Mouse (Mus musculus): Measurements from ENCODE around the gene Cox10. TPM values are rescaled to one million over a fixed set of nuclear protein-coding genes. Genes with fewer than 3 reads are reported as not detected.
A peak's percentile ranks its signal among the peaks of the same experiment; 100 is the strongest.

Gene Cox10
- polyA plus RNA-seq, 1 experiment from 2014 or later: 22.7 TPM

- Histone ChIP-seq H3K9ac (no peak overlapping the region), H3K36me3 (no peaks in the 10 kb centered on the region), H3K9me3 (no peaks in the 10 kb centered on the region), H3K27ac (replicated peaks) (0 out of 2 replicates have a peak overlapping the region, but pooled peaks have one; percentile 28), H3K4me1 (replicated peaks) (peaks cover 23% of the 10 kb centered on the region), H3K27me3 (no peaks in the 10 kb centered on the region), H3K4me3 (no peak overlapping the region), H3K4me2 (no peak overlapping the region)
- WGBS: 36% methylated on average over 5 of the region's 5 CpGs
- ATAC-seq (ENCODE audit: low read depth): no peak
Measured at GRCm38 (mm10) chr11:64018165-64018564, 61.1 kb downstream of the Cox10 start.

GRCm38 (mm10) chr11:64015309-64015708 lies 64.0 kb downstream of the Cox10 start:
- Histone ChIP-seq H3K36me3 (no peaks in the 10 kb centered on the region), H3K4me3 (no peak overlapping the region), H3K27ac (replicated peaks) (no peak overlapping the region), H3K27me3 (no peaks in the 10 kb centered on the region), H3K4me1 (replicated peaks) (peaks cover 21% of the 10 kb centered on the region), H3K4me2 (no peak overlapping the region), H3K9me3 (no peaks in the 10 kb centered on the region), H3K9ac (no peak overlapping the region)
- WGBS: 82% methylated on average over 6 of the region's 6 CpGs
- ATAC-seq (ENCODE audit: low read depth): no peak

- WGBS: 50% methylated on average over 22 of the region's 22 CpGs
- Histone ChIP-seq H3K9me3 (no peaks in the 10 kb centered on the region; the same call in 1 of the 2 replicates), H3K4me1 (replicated peaks) (peaks cover 13% of the 10 kb centered on the region), H3K4me2 (no peak overlapping the region), H3K36me3 (no peaks in the 10 kb centered on the region), H3K9ac (no peak overlapping the region), H3K27ac (replicated peaks) (no peak overlapping the region), H3K4me3 (no peak overlapping the region), H3K27me3 (no peaks in the 10 kb centered on the region)
- no peak for ATAC-seq (ENCODE audit: low read depth)
Measured at GRCm38 (mm10) chr11:64010724-64011496, 68.4 kb downstream of the Cox10 start.

GRCm38 (mm10) chr11:64004152-64004551 lies 75.1 kb downstream of the Cox10 start:
- no peaks in the 10 kb centered on the region; the same call in 1 of the 2 replicates for H3K9me3 ChIP-seq
- H3K36me3 ChIP-seq: no peaks in the 10 kb centered on the region
- no peak overlapping the region for H3K9ac ChIP-seq
- no peak overlapping the region for H3K4me2 ChIP-seq
- no peaks in the 10 kb centered on the region for H3K27me3 ChIP-seq
- no peak overlapping the region for H3K27ac ChIP-seq (replicated peaks)
- 88% methylated on average over 4 of the region's 4 CpGs for WGBS
- peaks cover 19% of the 10 kb centered on the region for H3K4me1 ChIP-seq (replicated peaks)
- no peak overlapping the region for H3K4me3 ChIP-seq
- no peak for ATAC-seq (ENCODE audit: low read depth)

GRCm38 (mm10) chr11:64003484-64003883 lies 75.8 kb downstream of the Cox10 start:
- H3K4me2 ChIP-seq: no peak overlapping the region

GRCm38 (mm10) chr11:64002629-64003028 lies 76.6 kb downstream of the Cox10 start:
- H3K27me3 ChIP-seq: no peaks in the 10 kb centered on the region
- no peak for ATAC-seq (ENCODE audit: low read depth)
- H3K4me1 ChIP-seq (replicated peaks): peaks cover 19% of the 10 kb centered on the region
- WGBS: 89% methylated on average over 2 of the region's 2 CpGs
- H3K9ac ChIP-seq: no peak overlapping the region
- H3K27ac ChIP-seq (replicated peaks): no peak overlapping the region
- no peaks in the 10 kb centered on the region; the same call in 1 of the 2 replicates for H3K9me3 ChIP-seq
- no peak overlapping the region for H3K4me2 ChIP-seq
- H3K4me3 ChIP-seq: no peak overlapping the region
- no peaks in the 10 kb centered on the region for H3K36me3 ChIP-seq

More at GRCm38 (mm10) chr11:64003484-64003883, 75.8 kb downstream of the Cox10 start:
- Histone ChIP-seq H3K9ac (no peak overlapping the region), H3K36me3 (no peaks in the 10 kb centered on the region), H3K4me3 (no peak overlapping the region), H3K27ac (replicated peaks) (no peak overlapping the region), H3K27me3 (no peaks in the 10 kb centered on the region), H3K4me1 (replicated peaks) (peaks cover 19% of the 10 kb centered on the region), H3K9me3 (no peaks in the 10 kb centered on the region; the same call in 1 of the 2 replicates)
- WGBS: 71% methylated on average over 3 of the region's 3 CpGs
- ATAC-seq (ENCODE audit: low read depth): no peak

GRCm38 (mm10) chr11:64001111-64001510 lies 78.2 kb downstream of the Cox10 start:
- 82% methylated on average over 2 of the region's 2 CpGs for WGBS
- no peak overlapping the region for H3K4me3 ChIP-seq
- H3K4me1 ChIP-seq (replicated peaks): peaks cover 19% of the 10 kb centered on the region
- H3K27ac ChIP-seq (replicated peaks): no peak overlapping the region
- H3K36me3 ChIP-seq: no peaks in the 10 kb centered on the region
- H3K4me2 ChIP-seq: no peak overlapping the region
- H3K27me3 ChIP-seq: no peaks in the 10 kb centered on the region
- no peaks in the 10 kb centered on the region for H3K9me3 ChIP-seq
- H3K9ac ChIP-seq: no peak overlapping the region
- ATAC-seq (ENCODE audit: low read depth): no peak

- no peak for ATAC-seq (ENCODE audit: low read depth)
- Histone ChIP-seq H3K27me3 (no peaks in the 10 kb centered on the region), H3K36me3 (no peaks in the 10 kb centered on the region), H3K9ac (no peak overlapping the region), H3K27ac (replicated peaks) (0 out of 2 replicates have a peak overlapping the region, but pooled peaks have one; percentile 38), H3K4me3 (no peak overlapping the region), H3K4me2 (no peak overlapping the region), H3K4me1 (replicated peaks) (peaks cover 19% of the 10 kb centered on the region), H3K9me3 (no peaks in the 10 kb centered on the region)
- WGBS: 68% methylated on average over 5 of the region's 5 CpGs
Measured at GRCm38 (mm10) chr11:64000200-64000794, 79.0 kb downstream of the Cox10 start.

GRCm38 (mm10) chr11:63999431-63999830 lies 79.8 kb downstream of the Cox10 start:
- Histone ChIP-seq H3K4me3 (no peak overlapping the region), H3K27me3 (no peaks in the 10 kb centered on the region), H3K4me2 (no peak overlapping the region), H3K9ac (no peak overlapping the region), H3K4me1 (replicated peaks) (peaks cover 19% of the 10 kb centered on the region), H3K36me3 (no peaks in the 10 kb centered on the region), H3K27ac (replicated peaks) (no peak overlapping the region), H3K9me3 (no peaks in the 10 kb centered on the region)
- 50% methylated on average over 6 of the region's 6 CpGs for WGBS
- ATAC-seq (ENCODE audit: low read depth): 0 out of 2 replicates have a peak, but pooled peaks have one; percentile 11

GRCm38 (mm10) chr11:63991958-63992357 lies 87.3 kb downstream of the Cox10 start:
- Histone ChIP-seq H3K9me3 (no peaks in the 10 kb centered on the region), H3K27me3 (no peaks in the 10 kb centered on the region), H3K4me1 (replicated peaks) (peaks cover 25% of the 10 kb centered on the region), H3K27ac (replicated peaks) (no peak overlapping the region), H3K36me3 (no peaks in the 10 kb centered on the region), H3K9ac (no peak overlapping the region), H3K4me3 (no peak overlapping the region), H3K4me2 (no peak overlapping the region)
- WGBS: 70% methylated on average over 8 of the region's 8 CpGs
- ATAC-seq (ENCODE audit: low read depth): no peak

GRCm38 (mm10) chr11:63990759-63991158 lies 88.5 kb downstream of the Cox10 start:
- no peak overlapping the region for H3K4me3 ChIP-seq
- no peak overlapping the region for H3K27ac ChIP-seq (replicated peaks)
- no peaks in the 10 kb centered on the region for H3K9me3 ChIP-seq
- ATAC-seq (ENCODE audit: low read depth): no peak
- WGBS: 76% methylated on average over 7 of the region's 7 CpGs
- H3K4me2 ChIP-seq: no peak overlapping the region
- H3K9ac ChIP-seq: no peak overlapping the region
- no peaks in the 10 kb centered on the region for H3K36me3 ChIP-seq
- H3K4me1 ChIP-seq (replicated peaks): peaks cover 25% of the 10 kb centered on the region
- no peaks in the 10 kb centered on the region for H3K27me3 ChIP-seq

GRCm38 (mm10) chr11:63990311-63990710 lies 89.0 kb downstream of the Cox10 start:
- no peak overlapping the region for H3K9ac ChIP-seq
- H3K9me3 ChIP-seq: no peaks in the 10 kb centered on the region
- no peaks in the 10 kb centered on the region for H3K36me3 ChIP-seq
- H3K27ac ChIP-seq (replicated peaks): no peak overlapping the region
- H3K4me1 ChIP-seq (replicated peaks): peaks cover 25% of the 10 kb centered on the region
- H3K4me2 ChIP-seq: no peak overlapping the region
- WGBS: 83% methylated on average over 8 of the region's 8 CpGs
- no peak overlapping the region for H3K4me3 ChIP-seq
- no peak for ATAC-seq (ENCODE audit: low read depth)
- H3K27me3 ChIP-seq: no peaks in the 10 kb centered on the region

Data from neural tube, embryonic 13.5 days (tissue).